24 mouse cellular contexts compared by ENCODE assay signal in genomic region chr11:109389046-109389445, GRCm38 (mm10). TPM values are rescaled to one million over a fixed set of nuclear protein-coding genes. Genes with fewer than 3 reads are reported as not detected.
DNase-seq lines count a peak whose midpoint lies in the region; ATAC-seq and TF ChIP-seq lines count a peak whose summit lies in the region.
"Had no signal": no experiment of that assay in that cellular context is flagged by ENCODE, and none has a peak within 500 bp of the region (broad histone marks: within the 10 kb centered on the region; RNA-seq: fewer than 3 reads in every experiment).

No protein-coding gene starts in this region.

- ATAC-seq in cerebellum, adult (ENCODE audit: insufficient number of reproducible peaks, low FRiP score, low TSS enrichment) = no peak
- ATAC-seq in lung, postnatal 0 days = peak; percentile 38; the same call in 1 of the 2 replicates
- ATAC-seq: CD4-positive, CD25-positive, alpha-beta regulatory T cell, adult 4 months; forebrain, embryonic 13.5 days; forebrain, postnatal 0 days had no signal

- DNase-seq in cerebellum, postnatal 10 days = peak; percentile 59 to 64
- peak; percentile 53 for DNase-seq in kidney, postnatal 10 days
- DNase-seq in kidney, adult 11 months = no peak
- peak; percentile 44 for DNase-seq in lung, postnatal 0 days (ENCODE audit: low spot score)
- DNase-seq in lung, postnatal 36 days = peak; percentile 65
- DNase-seq in frontal cortex, postnatal 14 days (ENCODE audit: low spot score in 2 of 2) = no peak
- DNase-seq: adrenal gland, adult 8-10 months; adrenal gland, postnatal 36 days; B cell, adult 2 months; cerebellum, adult 11 months; cerebellum, adult 8-10 months; forebrain, postnatal 0 days; gastrocnemius, adult 2 months; gastrocnemius, postnatal 36 days; heart, adult 11 months; heart, postnatal 36 days had no signal

- no peaks in the 10 kb centered on the region for H3K9me3 ChIP-seq in lung, postnatal 0 days (ENCODE audit: low read length)
- H3K9me3 ChIP-seq: embryonic facial prominence, embryonic 10.5 days; forebrain, embryonic 13.5 days; G1E; heart, embryonic 13.5 days had no signal

- no peak for TF ChIP-seq EP300 in lung, postnatal 0 days (IDR thresholded peaks at IDR 0.05)

- H3K4me3 ChIP-seq in lung, postnatal 0 days (ENCODE audit: low read depth, low read length) = no peak overlapping the region
- H3K4me3 ChIP-seq: embryonic facial prominence, embryonic 10.5 days; forebrain, embryonic 13.5 days; gastrocnemius, adult 2 months; heart, embryonic 13.5 days had no signal

- H3K9ac ChIP-seq in lung, postnatal 0 days (replicated peaks; ENCODE audit: low read depth) = no peak overlapping the region
- H3K9ac ChIP-seq: forebrain, embryonic 13.5 days; forebrain, postnatal 0 days; heart, embryonic 13.5 days had no signal

- H3K4me1 ChIP-seq in lung, postnatal 0 days (ENCODE audit: insufficient read depth, low read depth, low read length) = peaks cover 9% of the 10 kb centered on the region; the same call in 1 of the 2 replicates
- H3K4me1 ChIP-seq: forebrain, embryonic 13.5 days had no signal

- no peak overlapping the region for H3K27ac ChIP-seq in lung, postnatal 0 days (ENCODE audit: low read length)
- H3K27ac ChIP-seq: embryonic facial prominence, embryonic 10.5 days; forebrain, embryonic 13.5 days had no signal

- 51% methylated on average over 5 of the region's 5 CpGs for WGBS in lung, postnatal 0 days

- no peaks in the 10 kb centered on the region for H3K36me3 ChIP-seq in lung, postnatal 0 days (ENCODE audit: insufficient read depth, low read length)

- H3K4me2 ChIP-seq in lung, postnatal 0 days (replicated peaks; ENCODE audit: low read depth, low read length) = no peak overlapping the region
- H3K4me2 ChIP-seq: forebrain, embryonic 13.5 days; heart, embryonic 13.5 days had no signal

- TF ChIP-seq CTCF in lung, postnatal 0 days (IDR thresholded peaks at IDR 0.05) = no peak

- H3K27me3 ChIP-seq in lung, postnatal 0 days (replicated peaks; ENCODE audit: insufficient read depth, low read length) = no peaks in the 10 kb centered on the region
- H3K27me3 ChIP-seq: forebrain, embryonic 13.5 days; heart, embryonic 13.5 days had no signal

RNA-seq across cellular contexts. Expression of gene 9930022D16Rik, which starts 24.7 kb away (rescaled TPM):
- 0.07 TPM in 1 of 2 replicates, not detected in the other for polyA plus RNA-seq in lung, postnatal 0 days (2015; fragmentation: Nextera tagmentation; extraction: Ambion mirVana)
- polyA plus RNA-seq: embryonic facial prominence, embryonic 10.5 days; forebrain, embryonic 13.5 days; forebrain, postnatal 0 days; G1E; heart, embryonic 13.5 days; heart, postnatal 0 days; hindbrain, embryonic 11.5 days had no signal

RNA-seq across cellular contexts. Expression of gene Gna13, which starts 26.4 kb away (rescaled TPM):
- 57.7 and 69.7 TPM in 2 replicates for polyA plus RNA-seq in lung, postnatal 0 days (2015; fragmentation: Nextera tagmentation; extraction: Ambion mirVana)

RNA-seq across cellular contexts. Expression of gene Amz2, which starts 36.7 kb away (rescaled TPM):
- 23.6 and 28.8 TPM in 2 replicates for polyA plus RNA-seq in lung, postnatal 0 days (2015; fragmentation: Nextera tagmentation; extraction: Ambion mirVana)

Comparison
In these comparisons a context has a peak if more than half of its experiments do, and no peak if none do; other contexts are left out.
1. DNase-seq: peak in cerebellum, postnatal 10 days (2 of 2), kidney, postnatal 10 days (single experiment), lung, postnatal 0 days (single experiment) and lung, postnatal 36 days (single experiment); none in kidney, adult 11 months (single experiment) and frontal cortex, postnatal 14 days (0 of 2).